Mouse (Mus musculus): Measurements from ENCODE around the gene Slc16a1. TPM values are rescaled to one million over a fixed set of nuclear protein-coding genes. Genes with fewer than 3 reads are reported as not detected.
A peak's percentile ranks its signal among the peaks of the same experiment; 100 is the strongest.

The Slc16a1 gene
- polyA plus RNA-seq (2014; fragmentation: Nextera tagmentation; extraction: Ambion mirVana) = 31.9 and 36.3 TPM in 2 replicates

GRCm38 (mm10) chr3:104638403-104638779 lies at the start of gene Slc16a1:
TSS of gene Slc16a1 (plus strand) at chr3:104638668.
- H3K27me3 ChIP-seq (ENCODE audit: control insufficient read depth, insufficient read depth, low read length) = no peaks in the 10 kb centered on the region
- H3K9ac ChIP-seq (ENCODE audit: low read length) = peak within 1 kb of the TSS; percentile 89
- 1% methylated on average over 50 of the region's 50 CpGs for WGBS
- peak within 1 kb of the TSS; percentile 88 for H3K4me3 ChIP-seq (ENCODE audit: low read depth, low read length)
- no peaks in the 10 kb centered on the region for H3K36me3 ChIP-seq (ENCODE audit: control insufficient read depth, insufficient read depth, low read length)
- peak within 1 kb of the TSS; percentile 96 for H3K4me2 ChIP-seq
- ATAC-seq (ENCODE audit: low FRiP score) = peak; percentile 98
- H3K9me3 ChIP-seq (ENCODE audit: control insufficient read depth, low read length) = no peaks in the 10 kb centered on the region
- no peak within 1 kb of the TSS for H3K27ac ChIP-seq (ENCODE audit: low read depth, low read length)
- DNase-seq (ENCODE audit: low spot score, missing footprints) = no peak
- H3K4me1 ChIP-seq (ENCODE audit: control insufficient read depth, insufficient read depth, low read length) = peaks cover 7% of the 10 kb centered on the region; the same call in 1 of the 2 replicates

GRCm38 (mm10) chr3:104596451-104597134 lies 41.9 kb upstream of the Slc16a1 start:
- DNase-seq (ENCODE audit: low spot score, missing footprints) = peak; percentile 80
- Histone ChIP-seq H3K36me3 (ENCODE audit: control insufficient read depth, insufficient read depth, low read length) (no peaks in the 10 kb centered on the region), H3K9me3 (ENCODE audit: control insufficient read depth, low read length) (no peaks in the 10 kb centered on the region), H3K9ac (ENCODE audit: low read length) (no peak overlapping the region), H3K4me2 (no peak overlapping the region), H3K27ac (ENCODE audit: low read depth, low read length) (no peak overlapping the region), H3K27me3 (ENCODE audit: control insufficient read depth, insufficient read depth, low read length) (no peaks in the 10 kb centered on the region), H3K4me1 (ENCODE audit: control insufficient read depth, insufficient read depth, low read length) (no peaks in the 10 kb centered on the region), H3K4me3 (ENCODE audit: low read depth, low read length) (no peak overlapping the region)
- WGBS = 87% methylated on average over 6 of the region's 6 CpGs
- ATAC-seq (ENCODE audit: low FRiP score) = no peak

- no peak overlapping the region for H3K9ac ChIP-seq (ENCODE audit: low read length)
Measured at GRCm38 (mm10) chr3:104597135-104597764, 41.2 kb upstream of the Slc16a1 start.

GRCm38 (mm10) chr3:104599296-104600150 lies 38.9 kb upstream of the Slc16a1 start:
- ATAC-seq (ENCODE audit: low FRiP score) = no peak
- no peak overlapping the region for H3K9ac ChIP-seq (ENCODE audit: low read length)
- DNase-seq (ENCODE audit: low spot score, missing footprints) = peak; percentile 62
- H3K9me3 ChIP-seq (ENCODE audit: control insufficient read depth, low read length) = no peaks in the 10 kb centered on the region
- 85% methylated on average over 20 of the region's 20 CpGs for WGBS
- no peaks in the 10 kb centered on the region for H3K4me1 ChIP-seq (ENCODE audit: control insufficient read depth, insufficient read depth, low read length)
- no peaks in the 10 kb centered on the region for H3K27me3 ChIP-seq (ENCODE audit: control insufficient read depth, insufficient read depth, low read length)
- H3K27ac ChIP-seq (ENCODE audit: low read depth, low read length) = no peak overlapping the region
- no peak overlapping the region for H3K4me3 ChIP-seq (ENCODE audit: low read depth, low read length)
- H3K4me2 ChIP-seq = no peak overlapping the region
- H3K36me3 ChIP-seq (ENCODE audit: control insufficient read depth, insufficient read depth, low read length) = no peaks in the 10 kb centered on the region

More at GRCm38 (mm10) chr3:104597135-104597764, 41.2 kb upstream of the Slc16a1 start:
- no peak overlapping the region for H3K4me2 ChIP-seq
- WGBS = 76% methylated on average over 10 of the region's 10 CpGs
- no peak for ATAC-seq (ENCODE audit: low FRiP score)
- H3K27ac ChIP-seq (ENCODE audit: low read depth, low read length) = no peak overlapping the region
- H3K36me3 ChIP-seq (ENCODE audit: control insufficient read depth, insufficient read depth, low read length) = no peaks in the 10 kb centered on the region
- peak; percentile 57 for DNase-seq (ENCODE audit: low spot score, missing footprints)
- no peaks in the 10 kb centered on the region for H3K4me1 ChIP-seq (ENCODE audit: control insufficient read depth, insufficient read depth, low read length)
- H3K4me3 ChIP-seq (ENCODE audit: low read depth, low read length) = no peak overlapping the region
- H3K27me3 ChIP-seq (ENCODE audit: control insufficient read depth, insufficient read depth, low read length) = no peaks in the 10 kb centered on the region
- no peaks in the 10 kb centered on the region for H3K9me3 ChIP-seq (ENCODE audit: control insufficient read depth, low read length)

GRCm38 (mm10) chr3:104600691-104601090 lies 37.8 kb upstream of the Slc16a1 start:
- H3K9me3 ChIP-seq (ENCODE audit: control insufficient read depth, low read length) = no peaks in the 10 kb centered on the region
- no peaks in the 10 kb centered on the region for H3K36me3 ChIP-seq (ENCODE audit: control insufficient read depth, insufficient read depth, low read length)
- no peak for ATAC-seq (ENCODE audit: low FRiP score)
- H3K4me2 ChIP-seq = no peak overlapping the region
- H3K4me3 ChIP-seq (ENCODE audit: low read depth, low read length) = no peak overlapping the region
- DNase-seq (ENCODE audit: low spot score, missing footprints) = peak; percentile 76
- H3K27ac ChIP-seq (ENCODE audit: low read depth, low read length) = no peak overlapping the region
- H3K4me1 ChIP-seq (ENCODE audit: control insufficient read depth, insufficient read depth, low read length) = no peaks in the 10 kb centered on the region
- WGBS = 86% methylated on average over 3 of the region's 3 CpGs
- H3K27me3 ChIP-seq (ENCODE audit: control insufficient read depth, insufficient read depth, low read length) = no peaks in the 10 kb centered on the region
- no peak overlapping the region for H3K9ac ChIP-seq (ENCODE audit: low read length)

GRCm38 (mm10) chr3:104601680-104602079 lies 36.8 kb upstream of the Slc16a1 start:
- H3K9me3 ChIP-seq (ENCODE audit: control insufficient read depth, low read length) = no peaks in the 10 kb centered on the region
- H3K27ac ChIP-seq (ENCODE audit: low read depth, low read length) = no peak overlapping the region
- H3K36me3 ChIP-seq (ENCODE audit: control insufficient read depth, insufficient read depth, low read length) = no peaks in the 10 kb centered on the region
- no peak overlapping the region for H3K4me2 ChIP-seq
- no peaks in the 10 kb centered on the region for H3K27me3 ChIP-seq (ENCODE audit: control insufficient read depth, insufficient read depth, low read length)
- DNase-seq (ENCODE audit: low spot score, missing footprints) = peak; percentile 21
- no peak for ATAC-seq (ENCODE audit: low FRiP score)
- H3K4me1 ChIP-seq (ENCODE audit: control insufficient read depth, insufficient read depth, low read length) = no peaks in the 10 kb centered on the region
- H3K9ac ChIP-seq (ENCODE audit: low read length) = no peak overlapping the region
- WGBS = 91% methylated on average over 4 of the region's 4 CpGs
- H3K4me3 ChIP-seq (ENCODE audit: low read depth, low read length) = no peak overlapping the region

GRCm38 (mm10) chr3:104609690-104610380 lies 28.6 kb upstream of the Slc16a1 start:
- Histone ChIP-seq H3K4me2 (no peak overlapping the region), H3K27me3 (ENCODE audit: control insufficient read depth, insufficient read depth, low read length) (no peaks in the 10 kb centered on the region), H3K9me3 (ENCODE audit: control insufficient read depth, low read length) (no peaks in the 10 kb centered on the region), H3K36me3 (ENCODE audit: control insufficient read depth, insufficient read depth, low read length) (no peaks in the 10 kb centered on the region), H3K9ac (ENCODE audit: low read length) (no peak overlapping the region), H3K4me1 (ENCODE audit: control insufficient read depth, insufficient read depth, low read length) (no peaks in the 10 kb centered on the region), H3K4me3 (ENCODE audit: low read depth, low read length) (no peak overlapping the region), H3K27ac (ENCODE audit: low read depth, low read length) (no peak overlapping the region)
- 88% methylated on average over 8 of the region's 8 CpGs for WGBS
- peak; percentile 70 for DNase-seq (ENCODE audit: low spot score, missing footprints)
- no peak for ATAC-seq (ENCODE audit: low FRiP score)

- DNase-seq (ENCODE audit: low spot score, missing footprints) (peak; percentile 82), ATAC-seq (ENCODE audit: low FRiP score) (no peak)
- no peaks in the 10 kb centered on the region for H3K9me3 ChIP-seq (ENCODE audit: control insufficient read depth, low read length)
- H3K27ac ChIP-seq (ENCODE audit: low read depth, low read length) = no peak overlapping the region
- 85% methylated on average over 6 of the region's 6 CpGs for WGBS
- H3K4me1 ChIP-seq (ENCODE audit: control insufficient read depth, insufficient read depth, low read length) = no peaks in the 10 kb centered on the region
- no peaks in the 10 kb centered on the region for H3K27me3 ChIP-seq (ENCODE audit: control insufficient read depth, insufficient read depth, low read length)
- no peak overlapping the region for H3K4me2 ChIP-seq
- no peak overlapping the region for H3K9ac ChIP-seq (ENCODE audit: low read length)
- no peak overlapping the region for H3K4me3 ChIP-seq (ENCODE audit: low read depth, low read length)
- no peaks in the 10 kb centered on the region for H3K36me3 ChIP-seq (ENCODE audit: control insufficient read depth, insufficient read depth, low read length)
Measured at GRCm38 (mm10) chr3:104610453-104611230, 27.8 kb upstream of the Slc16a1 start.
